Mouse (Mus musculus) liver, embryonic 15.5 days (tissue): ENCODE measurements around the gene Klk1b1. TPM values are rescaled to one million over a fixed set of nuclear protein-coding genes. Genes with fewer than 3 reads are reported as not detected.
"Not testable (repeated sequence)": the region's sequence is repeated elsewhere in the genome, so short reads cannot be mapped to it uniquely, and the experiment has no call there.

Experiments
- ATAC-seq: fragments of 200-750 bp; cut with Nextera tagmentation; 2 replicates; pipeline ENCODE4 v1.8.0; 2017; ENCODE audit warnings: moderate number of reproducible peaks, mild to moderate bottlenecking, moderate library complexity; ENCODE audit not compliant: insufficient read depth
- H3K27ac ChIP-seq: fragments of 300-500 bp; sonication (generic); replicated peaks from 2 replicates; pipeline ENCODE4 v1.5.1; 2015; ENCODE audit warnings: mild to moderate bottlenecking, inconsistent platforms
- H3K27me3 ChIP-seq: fragments of 300-500 bp; sonication (generic); 2 replicates; pipeline ENCODE4 v1.6.1; 2015; ENCODE audit warnings: mild to moderate bottlenecking, inconsistent platforms
- H3K36me3 ChIP-seq: fragments of 300-500 bp; sonication (generic); replicated peaks from 2 replicates; pipeline ENCODE4 v1.6.1; 2015; ENCODE audit warnings: moderate library complexity, mild to moderate bottlenecking, inconsistent platforms
- H3K4me1 ChIP-seq: fragments of 300-500 bp; sonication (generic); replicated peaks from 2 replicates; pipeline ENCODE4 v1.6.1; 2015; ENCODE audit warnings: inconsistent platforms
- H3K4me2 ChIP-seq: fragments of 300-500 bp; sonication (generic); 2 replicates; pipeline ENCODE4 v1.6.1; 2015; ENCODE audit warnings: moderate library complexity, mild to moderate bottlenecking, inconsistent platforms
- H3K4me3 ChIP-seq: fragments of 300-500 bp; sonication (generic); replicated peaks from 2 replicates; pipeline ENCODE4 v1.5.1; 2015; ENCODE audit warnings: mild to moderate bottlenecking, inconsistent platforms
- H3K9ac ChIP-seq: fragments of 300-500 bp; sonication (generic); 2 replicates; pipeline ENCODE4 v1.6.1; 2015; ENCODE audit warnings: moderate library complexity, mild to moderate bottlenecking, inconsistent platforms
- H3K9me3 ChIP-seq: fragments of 300-500 bp; sonication (generic); replicated peaks from 2 replicates; pipeline ENCODE4 v1.6.1; 2016; ENCODE audit warnings: inconsistent platforms
- WGBS: fragments of 180-500 bp; shearing (Covaris S2); methylation state at CpG from one replicate; pipeline ENCODE4 v1.1.7; 2015; ENCODE audit warnings: mixed read lengths; ENCODE audit not compliant: insufficient replicate concordance; 5-methylcytosine and 5-hydroxymethylcytosine counted together
- polyA plus RNA-seq: library from polyadenylated mRNA; unstranded; fragments of >200 nt; fragmentation: Nextera tagmentation; extraction: Ambion mirVana; gene quantifications from 2 replicates; pipeline ENCODE4 v1.2.1, GENCODE M21; 2015

Gene Klk1b1
- polyA plus RNA-seq, 1 experiment from 2014 or later = not detected

- H3K9me3 ChIP-seq, H3K4me3 ChIP-seq, H3K27me3 ChIP-seq, H3K9ac ChIP-seq, H3K36me3 ChIP-seq, H3K4me1 ChIP-seq, ATAC-seq, H3K27ac ChIP-seq, H3K4me2 ChIP-seq: not testable (repeated sequence)
These were observed 45.3 kb downstream of the Klk1b1 start, which contains the start of gene Klk1b26 for GRCm38 (mm10) chr7:44011868-44012267. Gene Klk1b26 (plus strand): TSS chr7:44012168.

GRCm38 (mm10) chr7:44014666-44015065, 48.1 kb downstream of the Klk1b1 start:
- ATAC-seq, H3K9me3 ChIP-seq, H3K36me3 ChIP-seq, H3K4me3 ChIP-seq, H3K27ac ChIP-seq, H3K4me1 ChIP-seq, H3K4me2 ChIP-seq, H3K9ac ChIP-seq, H3K27me3 ChIP-seq: not testable (repeated sequence)
- WGBS = 58% methylated on average over 6 of the region's 6 CpGs

GRCm38 (mm10) chr7:44015071-44015470, 48.5 kb downstream of the Klk1b1 start:
- no peaks in the 10 kb centered on the region for H3K4me1 ChIP-seq
- no peaks in the 10 kb centered on the region for H3K9me3 ChIP-seq
- WGBS = 65% methylated on average over 5 of the region's 5 CpGs
- no peak overlapping the region for H3K27ac ChIP-seq
- H3K4me2 ChIP-seq = no peak overlapping the region
- H3K36me3 ChIP-seq = no peaks in the 10 kb centered on the region
- H3K9ac ChIP-seq = no peak overlapping the region
- H3K27me3 ChIP-seq = no peaks in the 10 kb centered on the region
- H3K4me3 ChIP-seq = no peak overlapping the region
- no peak for ATAC-seq

Other genes with a start within 250 kb of the Klk1b1 start
- not detected in 2 replicates for gene Klk12, start 197.9 kb upstream of the Klk1b1 start, polyA plus RNA-seq
- not detected in 2 replicates for gene Klk11, start 192.1 kb upstream of the Klk1b1 start, polyA plus RNA-seq
- 0.06 and 0.10 TPM in 2 replicates for gene Klk10, start 185.7 kb upstream of the Klk1b1 start, polyA plus RNA-seq
- not detected in 2 replicates for gene Klk9, start 174.9 kb upstream of the Klk1b1 start, polyA plus RNA-seq
- gene Klk8, start 169.2 kb upstream of the Klk1b1 start, polyA plus RNA-seq = 5.1 and 5.4 TPM in 2 replicates
- gene Klk7, start 155.5 kb upstream of the Klk1b1 start, polyA plus RNA-seq = not detected in 2 replicates
- gene Klk6, start 142.3 kb upstream of the Klk1b1 start, polyA plus RNA-seq = not detected in 2 replicates
- gene Klk5, start 124.8 kb upstream of the Klk1b1 start, polyA plus RNA-seq = not detected in 2 replicates
- not detected in 2 replicates for gene Klk4, start 85.6 kb upstream of the Klk1b1 start, polyA plus RNA-seq
- not detected in 2 replicates for gene Klk15, start 33.0 kb upstream of the Klk1b1 start, polyA plus RNA-seq
- gene Klk1b8, start 16.1 kb upstream of the Klk1b1 start, polyA plus RNA-seq = not detected in 2 replicates
- gene Klk1b9, start 9.3 kb downstream of the Klk1b1 start, polyA plus RNA-seq = not detected in 2 replicates
- gene Klk1b11, start 29.1 kb downstream of the Klk1b1 start, polyA plus RNA-seq = not detected in 2 replicates
- gene Klk1b26, start 45.4 kb downstream of the Klk1b1 start, polyA plus RNA-seq = 0.12 and 0.14 TPM in 2 replicates
- not detected in 2 replicates for gene Klk1b27, start 85.5 kb downstream of the Klk1b1 start, polyA plus RNA-seq
- gene Klk1b21, start 135.6 kb downstream of the Klk1b1 start, polyA plus RNA-seq = not detected in 2 replicates
- not detected in 2 replicates for gene Klk1b22, start 145.9 kb downstream of the Klk1b1 start, polyA plus RNA-seq
- gene Klk1b16, start 170.0 kb downstream of the Klk1b1 start, polyA plus RNA-seq = not detected in 2 replicates
- not detected in 2 replicates for gene Klk1b24, start 221.5 kb downstream of the Klk1b1 start, polyA plus RNA-seq
- gene Klk1b3, start 231.4 kb downstream of the Klk1b1 start, polyA plus RNA-seq = not detected in 2 replicates
- gene Klk1b4, start 240.7 kb downstream of the Klk1b1 start, polyA plus RNA-seq = not detected in 2 replicates
- not detected in 2 replicates for gene Klk1b5, start 249.2 kb downstream of the Klk1b1 start, polyA plus RNA-seq